Mouse (Mus musculus): ENCODE results near the gene Med9. TPM values are rescaled to one million over a fixed set of nuclear protein-coding genes. Genes with fewer than 3 reads are reported as not detected.

Med9 gene
- polyA plus RNA-seq, 1 experiment from 2014 or later: 39.4 TPM

- Histone ChIP-seq H3K9ac (replicated peaks; ENCODE audit: low read depth, low read length) (0 out of 2 replicates have a peak overlapping the region, but pooled peaks have one; percentile 11), H3K4me1 (ENCODE audit: control insufficient read depth, insufficient read depth, low read length) (peaks cover 7% of the 10 kb centered on the region; the same call in 1 of the 2 replicates), H3K9me3 (ENCODE audit: control insufficient read depth, low read length) (no peaks in the 10 kb centered on the region), H3K27me3 (ENCODE audit: control insufficient read depth, insufficient read depth, low read length) (0 out of 2 replicates have a peak, but pooled peaks cover 5% of the 10 kb centered on the region), H3K4me3 (ENCODE audit: low read depth, low read length) (no peak overlapping the region), H3K27ac (ENCODE audit: low read depth, low read length) (no peak overlapping the region), H3K36me3 (ENCODE audit: control insufficient read depth, insufficient read depth, low read length) (0 out of 2 replicates have a peak, but pooled peaks cover 4% of the 10 kb centered on the region), H3K4me2 (ENCODE audit: low read depth, low read length) (no peak overlapping the region)
- WGBS: 56% methylated on average over 4 of the region's 4 CpGs
- ATAC-seq (ENCODE audit: low read depth): no peak
Measured at GRCm38 (mm10) chr11:59966102-59966483, 18.1 kb downstream of the Med9 start.

- WGBS: 81% methylated on average over 1 of the region's 1 CpGs
Measured at GRCm38 (mm10) chr11:59967765-59968164, 19.8 kb downstream of the Med9 start.

GRCm38 (mm10) chr11:59970780-59971179 is 22.8 kb downstream of the Med9 start:
- Histone ChIP-seq H3K4me2 (ENCODE audit: low read depth, low read length) (no peak overlapping the region), H3K27me3 (ENCODE audit: control insufficient read depth, insufficient read depth, low read length) (no peaks in the 10 kb centered on the region), H3K4me1 (ENCODE audit: control insufficient read depth, insufficient read depth, low read length) (no peaks in the 10 kb centered on the region), H3K9ac (replicated peaks; ENCODE audit: low read depth, low read length) (no peak overlapping the region), H3K36me3 (ENCODE audit: control insufficient read depth, insufficient read depth, low read length) (no peaks in the 10 kb centered on the region), H3K9me3 (ENCODE audit: control insufficient read depth, low read length) (no peaks in the 10 kb centered on the region), H3K27ac (ENCODE audit: low read depth, low read length) (no peak overlapping the region), H3K4me3 (ENCODE audit: low read depth, low read length) (no peak overlapping the region)
- ATAC-seq (ENCODE audit: low read depth): no peak
- WGBS: 89% methylated on average over 5 of the region's 5 CpGs

More at GRCm38 (mm10) chr11:59967765-59968164, 19.8 kb downstream of the Med9 start:
- Histone ChIP-seq H3K4me2 (ENCODE audit: low read depth, low read length) (no peak overlapping the region), H3K9ac (replicated peaks; ENCODE audit: low read depth, low read length) (no peak overlapping the region), H3K27me3 (ENCODE audit: control insufficient read depth, insufficient read depth, low read length) (0 out of 2 replicates have a peak, but pooled peaks cover 5% of the 10 kb centered on the region), H3K4me1 (ENCODE audit: control insufficient read depth, insufficient read depth, low read length) (peaks cover 7% of the 10 kb centered on the region; the same call in 1 of the 2 replicates), H3K4me3 (ENCODE audit: low read depth, low read length) (no peak overlapping the region), H3K36me3 (ENCODE audit: control insufficient read depth, insufficient read depth, low read length) (no peaks in the 10 kb centered on the region), H3K9me3 (ENCODE audit: control insufficient read depth, low read length) (no peaks in the 10 kb centered on the region), H3K27ac (ENCODE audit: low read depth, low read length) (no peak overlapping the region)
- ATAC-seq (ENCODE audit: low read depth): no peak

GRCm38 (mm10) chr11:59971691-59972090 is 23.7 kb downstream of the Med9 start:
- Histone ChIP-seq H3K27me3 (ENCODE audit: control insufficient read depth, insufficient read depth, low read length) (no peaks in the 10 kb centered on the region), H3K4me3 (ENCODE audit: low read depth, low read length) (no peak overlapping the region), H3K27ac (ENCODE audit: low read depth, low read length) (no peak overlapping the region), H3K9me3 (ENCODE audit: control insufficient read depth, low read length) (no peaks in the 10 kb centered on the region), H3K9ac (replicated peaks; ENCODE audit: low read depth, low read length) (no peak overlapping the region), H3K4me2 (ENCODE audit: low read depth, low read length) (no peak overlapping the region), H3K36me3 (ENCODE audit: control insufficient read depth, insufficient read depth, low read length) (no peaks in the 10 kb centered on the region), H3K4me1 (ENCODE audit: control insufficient read depth, insufficient read depth, low read length) (no peaks in the 10 kb centered on the region)
- ATAC-seq (ENCODE audit: low read depth): no peak
- 51% methylated on average over 2 of the region's 2 CpGs for WGBS

GRCm38 (mm10) chr11:59973389-59973788 is 25.4 kb downstream of the Med9 start:
- no peaks in the 10 kb centered on the region for H3K4me1 ChIP-seq (ENCODE audit: control insufficient read depth, insufficient read depth, low read length)
- 74% methylated on average over 5 of the region's 5 CpGs for WGBS
- no peak overlapping the region for H3K4me2 ChIP-seq (ENCODE audit: low read depth, low read length)
- no peak overlapping the region for H3K4me3 ChIP-seq (ENCODE audit: low read depth, low read length)
- no peaks in the 10 kb centered on the region for H3K36me3 ChIP-seq (ENCODE audit: control insufficient read depth, insufficient read depth, low read length)
- no peak overlapping the region for H3K9ac ChIP-seq (replicated peaks; ENCODE audit: low read depth, low read length)
- H3K9me3 ChIP-seq (ENCODE audit: control insufficient read depth, low read length): no peaks in the 10 kb centered on the region
- H3K27ac ChIP-seq (ENCODE audit: low read depth, low read length): no peak overlapping the region
- no peak for ATAC-seq (ENCODE audit: low read depth)
- H3K27me3 ChIP-seq (ENCODE audit: control insufficient read depth, insufficient read depth, low read length): no peaks in the 10 kb centered on the region

- no peaks in the 10 kb centered on the region for H3K9me3 ChIP-seq (ENCODE audit: control insufficient read depth, low read length)
- 17% methylated on average over 10 of the region's 10 CpGs for WGBS
- no peak overlapping the region for H3K4me2 ChIP-seq (ENCODE audit: low read depth, low read length)
- H3K9ac ChIP-seq (replicated peaks; ENCODE audit: low read depth, low read length): no peak overlapping the region
- no peaks in the 10 kb centered on the region for H3K4me1 ChIP-seq (ENCODE audit: control insufficient read depth, insufficient read depth, low read length)
- no peak overlapping the region for H3K4me3 ChIP-seq (ENCODE audit: low read depth, low read length)
- no peak overlapping the region for H3K27ac ChIP-seq (ENCODE audit: low read depth, low read length)
- H3K27me3 ChIP-seq (ENCODE audit: control insufficient read depth, insufficient read depth, low read length): no peaks in the 10 kb centered on the region
- H3K36me3 ChIP-seq (ENCODE audit: control insufficient read depth, insufficient read depth, low read length): no peaks in the 10 kb centered on the region
- ATAC-seq (ENCODE audit: low read depth): no peak
Measured at GRCm38 (mm10) chr11:59975241-59975640, 27.2 kb downstream of the Med9 start.

GRCm38 (mm10) chr11:59977831-59978230 is 29.8 kb downstream of the Med9 start:
- no peaks in the 10 kb centered on the region for H3K27me3 ChIP-seq (ENCODE audit: control insufficient read depth, insufficient read depth, low read length)
- no peak overlapping the region for H3K4me3 ChIP-seq (ENCODE audit: low read depth, low read length)
- ATAC-seq (ENCODE audit: low read depth): no peak
- no peak overlapping the region for H3K4me2 ChIP-seq (ENCODE audit: low read depth, low read length)
- no peak overlapping the region for H3K9ac ChIP-seq (replicated peaks; ENCODE audit: low read depth, low read length)
- no peak overlapping the region for H3K27ac ChIP-seq (ENCODE audit: low read depth, low read length)
- no peaks in the 10 kb centered on the region for H3K36me3 ChIP-seq (ENCODE audit: control insufficient read depth, insufficient read depth, low read length)
- H3K4me1 ChIP-seq (ENCODE audit: control insufficient read depth, insufficient read depth, low read length): no peaks in the 10 kb centered on the region
- WGBS: 83% methylated on average over 5 of the region's 5 CpGs
- H3K9me3 ChIP-seq (ENCODE audit: control insufficient read depth, low read length): no peaks in the 10 kb centered on the region

GRCm38 (mm10) chr11:59989406-59989805 is 41.4 kb downstream of the Med9 start:
- Histone ChIP-seq H3K27ac (ENCODE audit: low read depth, low read length) (no peak overlapping the region), H3K36me3 (ENCODE audit: control insufficient read depth, insufficient read depth, low read length) (no peaks in the 10 kb centered on the region), H3K4me1 (ENCODE audit: control insufficient read depth, insufficient read depth, low read length) (no peaks in the 10 kb centered on the region), H3K9me3 (ENCODE audit: control insufficient read depth, low read length) (no peaks in the 10 kb centered on the region), H3K27me3 (ENCODE audit: control insufficient read depth, insufficient read depth, low read length) (no peaks in the 10 kb centered on the region), H3K9ac (replicated peaks; ENCODE audit: low read depth, low read length) (no peak overlapping the region), H3K4me3 (ENCODE audit: low read depth, low read length) (no peak overlapping the region), H3K4me2 (ENCODE audit: low read depth, low read length) (no peak overlapping the region)
- 74% methylated on average over 1 of the region's 1 CpGs for WGBS
- no peak for ATAC-seq (ENCODE audit: low read depth)

GRCm38 (mm10) chr11:59991365-59991764 is 43.4 kb downstream of the Med9 start:
- no peaks in the 10 kb centered on the region for H3K9me3 ChIP-seq (ENCODE audit: control insufficient read depth, low read length)
- WGBS: 79% methylated on average over 8 of the region's 8 CpGs
- H3K27me3 ChIP-seq (ENCODE audit: control insufficient read depth, insufficient read depth, low read length): no peaks in the 10 kb centered on the region
- ATAC-seq (ENCODE audit: low read depth): no peak
- no peak overlapping the region for H3K4me3 ChIP-seq (ENCODE audit: low read depth, low read length)
- H3K36me3 ChIP-seq (ENCODE audit: control insufficient read depth, insufficient read depth, low read length): no peaks in the 10 kb centered on the region
- no peaks in the 10 kb centered on the region for H3K4me1 ChIP-seq (ENCODE audit: control insufficient read depth, insufficient read depth, low read length)
- no peak overlapping the region for H3K4me2 ChIP-seq (ENCODE audit: low read depth, low read length)
- H3K27ac ChIP-seq (ENCODE audit: low read depth, low read length): no peak overlapping the region
- no peak overlapping the region for H3K9ac ChIP-seq (replicated peaks; ENCODE audit: low read depth, low read length)

Data from neural tube, embryonic 14.5 days (tissue).